Mouse (Mus musculus) heart, postnatal 4 days (tissue): ENCODE data around the gene Pmis2. TPM values are rescaled to one million over a fixed set of nuclear protein-coding genes. Genes with fewer than 3 reads are reported as not detected.
A peak's percentile ranks its signal among the peaks of the same experiment; 100 is the strongest.

Experiments used
- DNase-seq: peaks from one replicate; pipeline ENCODE4 v3.0.0; 2021
- total RNA-seq, 2 experiments: library from RNA; stranded (reverse); gene quantifications; 2 replicates each; pipeline ENCODE4 v1.2.3; 2021

The Pmis2 gene
- not detected for total RNA-seq

DNA sequence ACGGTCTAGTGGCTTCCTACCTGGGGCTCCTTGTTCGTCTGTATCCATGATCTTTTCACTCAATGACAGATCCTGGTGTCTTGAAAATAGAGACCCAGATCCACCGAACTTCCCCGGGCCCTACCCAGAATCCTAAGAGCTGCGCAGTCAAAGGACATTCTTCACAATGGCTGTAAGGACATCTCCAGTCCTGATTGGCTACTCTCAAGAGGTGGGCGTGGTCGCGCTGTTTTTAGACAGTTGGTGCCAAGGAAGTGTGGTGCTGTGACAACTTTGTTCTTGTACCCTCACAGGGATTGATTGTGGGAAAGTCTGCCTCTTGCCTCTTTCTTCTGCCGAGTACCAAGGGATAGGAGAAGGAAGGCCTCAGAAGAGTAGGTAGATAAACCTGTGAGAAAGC is at the start of gene Pmis2:
Gene Pmis2, minus strand, starts transcription at position 126 of the 400 bp plus-strand sequence.
- no peak for DNase-seq

DNA sequence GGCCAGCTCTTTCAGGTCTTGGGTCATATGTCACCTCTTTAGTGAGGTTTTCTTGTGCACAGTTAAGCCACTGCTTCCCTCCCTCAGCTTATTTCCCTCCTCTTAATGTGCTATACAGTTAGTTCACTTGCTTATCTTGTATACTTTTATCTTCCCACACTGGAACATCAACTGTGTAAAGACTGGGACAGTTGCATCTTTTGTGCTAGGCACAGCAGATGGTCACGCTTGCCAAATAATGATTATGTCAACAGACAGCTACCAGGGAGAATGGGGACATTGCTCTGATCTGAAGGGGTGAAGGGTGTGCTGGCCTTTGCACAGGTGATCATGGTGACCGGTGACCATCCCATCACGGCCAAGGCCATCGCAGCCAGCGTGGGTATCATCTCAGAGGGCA is 48.3 kb upstream of the Pmis2 start:
- no peak for DNase-seq

DNA sequence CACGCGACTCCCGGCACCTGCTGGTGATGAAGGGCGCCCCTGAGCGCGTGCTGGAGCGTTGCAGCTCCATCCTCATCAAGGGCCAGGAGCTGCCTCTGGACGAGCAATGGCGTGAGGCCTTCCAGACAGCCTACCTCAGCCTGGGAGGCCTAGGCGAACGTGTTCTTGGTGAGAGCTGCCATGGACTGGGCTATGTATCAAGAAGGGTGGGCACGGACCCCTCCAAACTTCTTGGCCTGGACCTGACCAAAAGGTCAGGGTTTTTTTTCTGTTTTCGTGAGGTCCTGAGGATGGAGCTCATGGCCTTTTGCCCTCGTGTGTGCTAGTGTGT is 46.3 kb upstream of the Pmis2 start:
- DNase-seq: no peak

DNA sequence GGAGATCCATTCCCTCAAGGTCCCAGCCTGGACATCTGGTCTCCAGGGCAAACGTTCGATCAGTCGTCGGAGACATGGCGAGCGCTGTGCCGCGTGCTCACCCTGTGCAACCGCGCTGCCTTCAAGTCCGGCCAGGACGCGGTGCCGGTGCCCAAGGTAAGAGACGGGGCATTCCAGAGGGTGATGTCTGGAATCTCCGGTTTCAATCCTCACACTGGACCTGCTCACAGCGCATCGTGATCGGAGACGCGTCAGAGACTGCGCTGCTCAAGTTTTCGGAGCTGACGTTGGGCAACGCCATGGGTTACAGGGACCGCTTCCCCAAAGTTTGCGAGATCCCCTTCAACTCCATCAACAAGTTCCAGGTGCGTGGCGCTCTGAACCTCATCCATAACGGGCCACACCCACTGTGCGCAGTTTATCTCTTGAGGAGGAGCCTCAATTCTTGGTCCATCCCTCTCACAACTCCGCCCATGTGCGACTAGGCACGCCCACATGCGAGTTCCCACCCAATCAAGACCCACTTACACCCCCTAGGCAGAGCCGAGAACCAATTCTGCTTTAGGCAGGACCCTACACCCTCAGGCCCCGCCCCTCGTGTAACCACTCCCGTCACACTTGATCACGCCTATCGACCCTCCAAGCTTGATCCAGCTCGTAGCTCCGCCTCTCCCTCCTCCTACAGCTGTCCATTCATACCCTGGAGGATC is 45.8 kb upstream of the Pmis2 start:
- DNase-seq: peak; percentile 61

DNA sequence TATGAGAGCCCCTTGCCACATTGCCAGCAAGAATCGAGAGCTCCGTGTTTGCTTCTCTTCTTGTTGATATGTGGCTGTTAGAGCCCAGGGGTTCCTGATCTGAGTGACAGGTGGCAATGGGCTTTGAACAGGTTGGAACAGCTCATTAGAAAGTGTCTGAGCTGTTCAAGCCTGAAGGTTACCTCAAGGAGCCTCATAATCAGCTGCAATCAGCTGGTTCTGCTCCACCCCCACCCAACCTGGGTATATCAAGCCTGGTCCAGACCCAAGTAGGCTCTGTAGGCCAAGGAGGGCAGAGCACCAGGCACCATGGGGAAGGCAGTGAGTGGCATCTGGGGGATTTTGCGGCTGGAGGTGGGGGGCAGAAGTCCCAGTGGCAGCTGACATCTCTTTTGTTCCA is 40.5 kb upstream of the Pmis2 start, which contains the start of gene Atp4a:
Gene Atp4a, plus strand, starts transcription at position 268 of the 400 bp plus-strand sequence.
- no peak for DNase-seq

DNA sequence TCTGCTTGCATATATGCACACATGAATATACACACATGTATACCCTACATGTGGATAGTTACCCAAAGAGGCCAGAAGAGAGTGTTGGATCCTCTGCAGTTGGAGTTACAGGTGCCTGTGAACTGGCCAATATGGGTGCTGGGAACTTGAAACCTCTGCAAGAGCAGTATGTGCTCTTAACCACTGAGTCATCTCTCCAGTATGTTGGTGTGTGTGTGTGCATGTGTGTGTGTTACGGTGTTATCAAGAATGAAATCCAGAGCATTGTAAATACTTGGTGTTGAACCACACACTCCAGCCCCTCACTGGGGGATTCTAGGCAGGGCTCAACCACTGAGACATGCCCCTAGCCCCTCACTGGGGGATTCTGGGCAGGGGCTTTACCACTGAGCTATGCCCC is 36.0 kb upstream of the Pmis2 start:
- no peak for DNase-seq

DNA sequence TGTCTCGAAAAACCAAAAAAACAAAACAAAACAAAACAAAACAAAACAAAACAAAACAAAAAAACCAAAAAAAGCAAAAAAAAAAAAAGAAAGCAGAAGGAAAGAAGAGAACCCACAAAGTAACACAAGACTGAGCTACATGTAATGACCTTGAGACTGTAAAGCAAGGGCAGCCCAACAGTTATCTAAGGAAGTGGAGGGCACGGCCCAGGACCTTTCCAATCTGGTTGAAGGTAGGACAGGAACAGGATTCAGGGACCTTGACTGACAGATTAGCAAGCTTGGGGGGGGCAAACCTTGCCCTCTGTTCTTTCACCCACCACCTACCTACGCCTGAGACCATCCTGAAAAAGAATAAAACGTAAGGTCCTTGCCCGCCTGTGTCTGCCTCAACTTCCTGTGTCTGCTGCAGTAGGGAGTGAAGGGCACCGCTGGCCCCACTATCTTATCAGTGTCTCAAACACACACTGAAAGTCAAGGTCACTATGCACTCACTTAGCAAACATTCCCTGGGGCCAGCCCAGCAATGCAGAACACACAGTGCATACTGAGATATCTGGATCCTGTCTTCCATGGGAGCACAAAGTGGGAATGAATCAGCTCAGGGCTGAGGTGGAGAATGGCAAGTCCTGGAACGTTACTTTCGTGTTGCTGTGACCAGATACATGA is 34.9 kb upstream of the Pmis2 start:
- peak; percentile 35 for DNase-seq

DNA sequence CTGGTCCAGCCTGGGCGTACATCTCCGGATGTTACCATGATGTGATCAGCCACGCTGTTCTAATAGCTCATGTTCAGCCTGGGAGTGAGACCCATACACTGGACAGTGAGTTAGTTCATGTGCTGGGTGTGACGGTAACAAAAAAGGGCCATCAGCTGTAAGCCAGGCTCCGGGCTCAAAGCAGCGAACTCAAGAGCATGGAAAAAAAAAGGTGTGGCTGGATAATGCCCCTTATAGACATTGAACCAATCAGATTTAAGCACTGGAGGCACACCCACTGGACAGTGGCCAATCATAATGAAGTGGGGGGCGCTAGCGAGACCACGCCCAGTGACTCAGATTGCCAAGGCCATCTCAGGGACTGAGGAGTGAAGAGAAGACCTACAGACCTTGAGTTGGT is 27.2 kb upstream of the Pmis2 start, which contains the start of gene 2200002J24Rik:
Gene 2200002J24Rik, plus strand, starts transcription at position 338 of the 400 bp plus-strand sequence.
- DNase-seq: peak; percentile 27

DNA sequence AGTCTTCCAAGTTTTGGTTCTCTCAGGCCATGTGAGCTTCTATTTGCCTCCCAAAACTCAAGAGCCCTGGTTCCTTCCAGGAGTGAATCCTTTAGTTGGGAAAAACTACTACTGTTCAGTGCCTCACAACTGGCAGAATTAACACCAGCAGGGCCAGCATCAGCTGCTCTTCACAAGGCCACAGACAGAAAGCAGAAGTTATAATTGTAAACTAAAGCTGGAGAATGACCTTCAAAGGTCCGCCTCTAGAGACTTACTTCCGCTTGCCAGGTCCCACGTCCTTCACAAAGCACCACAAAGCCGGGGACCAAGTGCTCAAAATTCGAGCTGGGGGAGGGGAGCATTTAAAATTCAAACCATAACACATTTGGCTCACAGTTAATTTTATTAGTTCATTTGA is 26.7 kb upstream of the Pmis2 start:
- no peak for DNase-seq

DNA sequence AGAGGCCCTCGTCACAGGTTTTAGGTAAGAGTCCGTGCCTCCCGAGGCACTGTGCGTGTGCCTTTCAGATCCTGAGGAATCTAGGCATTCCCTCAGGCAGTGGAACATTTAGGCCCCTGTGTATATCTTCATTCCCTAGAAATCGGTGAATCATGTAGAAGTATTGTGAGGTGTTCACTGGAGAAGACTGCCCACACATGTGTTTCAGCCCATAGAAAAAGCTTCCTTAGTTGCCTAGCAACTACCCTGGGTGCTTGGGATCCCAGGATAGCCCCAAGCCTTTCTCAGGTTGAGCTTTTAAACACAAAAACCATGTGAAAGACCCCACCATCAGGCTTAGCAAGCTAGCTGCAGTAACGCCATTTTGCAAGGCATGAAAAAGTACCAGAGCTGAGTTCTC is 16.9 kb upstream of the Pmis2 start:
- DNase-seq: no peak

DNA sequence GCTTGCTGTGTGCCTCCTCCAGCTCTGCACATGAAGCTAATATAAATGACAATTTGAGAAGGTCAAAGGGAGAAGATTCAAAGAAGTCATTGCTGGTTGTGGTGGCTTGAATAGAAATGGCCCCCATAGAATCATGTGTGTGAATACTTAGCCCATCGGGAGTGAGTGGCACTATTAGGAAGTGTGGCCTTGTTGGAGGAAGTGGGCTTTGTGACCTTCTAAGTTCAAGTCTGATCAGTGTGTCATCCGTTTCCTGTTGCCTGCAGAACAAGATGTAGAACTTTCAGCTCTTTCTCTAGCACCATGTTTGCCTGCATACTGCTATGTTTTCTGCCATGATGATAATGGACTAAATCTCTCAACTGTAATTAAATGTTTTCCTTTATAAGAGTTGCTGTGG is 12.0 kb upstream of the Pmis2 start:
- no peak for DNase-seq

DNA sequence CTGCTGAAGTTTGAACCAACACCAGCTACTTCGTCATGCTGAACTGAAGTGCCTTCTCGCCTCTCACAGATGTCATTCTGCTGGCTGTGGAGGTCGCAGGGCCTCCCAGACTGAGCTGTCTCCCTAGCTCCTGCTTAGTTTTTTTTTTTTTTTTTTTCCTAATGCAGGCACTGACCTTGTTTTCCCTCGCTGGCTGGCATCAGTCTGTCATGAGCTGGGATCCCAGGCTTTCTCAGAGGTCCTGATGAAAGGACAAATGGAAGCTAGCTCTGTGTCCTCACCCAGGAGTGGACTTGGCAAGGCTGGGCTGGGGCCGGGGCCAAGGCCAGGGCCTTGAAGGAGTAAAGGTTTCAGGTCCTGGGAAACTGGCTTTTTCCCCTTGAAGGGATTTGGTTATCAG is 10.5 kb upstream of the Pmis2 start:
- peak; percentile 38 for DNase-seq

DNA sequence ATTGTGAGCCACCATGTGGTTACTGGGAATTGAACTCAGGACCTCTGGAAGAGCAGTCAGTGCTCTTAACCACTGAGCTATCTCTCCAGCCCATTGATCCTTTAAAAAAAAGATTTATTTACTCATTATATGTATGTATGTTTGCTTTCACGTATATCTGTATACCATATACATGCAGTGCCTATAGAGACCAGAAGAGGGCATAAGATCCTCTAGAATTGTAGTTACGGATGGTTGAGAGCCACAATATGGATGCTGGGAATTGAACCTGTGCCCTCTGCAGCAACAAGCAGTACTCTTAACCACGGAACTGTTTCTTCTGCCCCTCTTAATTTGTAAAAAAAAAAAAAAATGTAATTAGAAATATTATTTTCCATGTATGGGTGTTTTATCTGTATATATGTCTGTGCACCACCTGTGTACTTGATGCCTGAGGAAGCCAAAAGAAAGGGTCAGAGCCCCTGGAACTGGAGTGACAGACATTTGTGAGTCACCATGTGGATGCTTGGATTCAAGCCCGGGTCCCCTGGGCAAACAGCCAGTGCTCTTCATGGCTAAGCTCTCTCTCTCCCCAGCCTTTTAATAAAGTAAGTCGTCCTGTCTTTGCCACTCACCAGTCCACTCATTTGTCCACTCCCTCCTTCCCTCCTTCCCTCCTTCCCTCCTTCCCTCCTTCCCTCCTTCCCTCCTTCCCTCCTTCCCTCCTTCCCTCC is 7.0 kb upstream of the Pmis2 start:
- DNase-seq: peak; percentile 88

DNA sequence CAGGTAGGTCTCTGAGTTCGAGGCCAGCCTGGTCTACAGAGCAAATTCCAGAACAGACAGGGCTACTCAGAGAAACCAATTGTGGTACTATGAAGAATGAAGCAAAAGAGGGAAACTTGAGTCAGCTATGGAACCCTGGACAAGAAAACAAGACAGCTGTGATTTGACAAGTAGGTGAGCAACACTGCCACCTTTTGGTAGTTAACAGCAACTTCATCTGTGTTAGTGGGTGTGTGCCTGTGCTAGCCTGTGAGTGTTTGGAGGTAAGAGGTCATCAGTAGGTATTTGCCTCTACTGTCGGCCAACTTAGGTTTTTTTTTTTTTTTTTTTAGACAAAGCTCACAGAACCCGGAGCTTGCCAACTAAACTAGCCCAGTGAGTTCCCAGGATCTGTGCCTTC is 2.2 kb downstream of the Pmis2 start:
- no peak for DNase-seq

DNA sequence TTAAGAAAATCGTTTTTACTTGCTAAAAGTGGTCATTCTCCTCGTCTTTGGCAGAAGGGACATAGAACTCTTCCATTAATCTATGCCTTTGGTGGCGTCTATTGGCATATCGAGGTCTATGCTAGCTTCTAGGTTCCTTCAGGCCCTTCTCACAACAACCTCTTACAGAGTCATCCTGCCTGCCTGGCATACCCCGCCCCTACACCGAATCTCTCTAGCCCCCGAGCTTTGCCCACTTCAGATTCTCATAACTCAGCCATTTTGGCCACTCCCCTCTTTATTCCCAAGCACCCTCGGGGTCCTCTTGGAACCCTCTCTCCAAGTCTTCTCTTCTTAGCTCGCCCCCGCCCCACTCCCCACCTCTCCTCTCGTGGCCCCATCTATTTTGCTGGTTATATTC is 6.1 kb downstream of the Pmis2 start:
- DNase-seq: no peak

DNA sequence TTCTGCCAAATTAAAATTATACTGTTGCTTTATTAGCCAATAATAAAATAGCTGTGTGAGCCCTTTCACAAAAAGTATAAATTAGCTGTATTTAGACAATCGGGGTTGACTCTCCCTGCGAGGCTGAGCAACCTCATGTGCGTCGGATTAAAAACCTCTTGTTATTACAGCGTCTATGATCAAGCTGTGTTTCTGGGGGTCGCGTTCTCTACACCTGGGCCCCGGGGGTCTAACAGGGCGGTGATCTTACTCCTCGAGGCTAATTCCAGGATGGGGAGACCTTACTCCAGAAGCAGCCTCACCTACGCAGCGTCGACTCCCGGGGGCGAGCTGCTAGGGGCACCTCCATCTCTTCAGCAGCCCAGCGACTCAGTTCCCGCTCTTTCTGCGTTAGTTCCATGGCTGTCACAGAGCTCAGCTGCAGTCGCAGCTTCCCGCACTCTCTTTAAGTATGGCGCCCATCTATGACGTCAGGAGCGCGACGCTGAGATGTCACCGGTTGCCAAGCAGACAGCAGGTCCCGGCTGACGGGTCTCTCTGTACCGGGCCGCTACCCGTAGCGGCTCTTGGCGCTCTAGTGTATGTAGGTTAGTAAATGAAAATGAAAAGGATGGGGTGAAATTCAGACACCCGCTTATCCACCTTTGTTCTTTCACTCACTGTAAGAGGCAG is 6.7 kb downstream of the Pmis2 start, which contains the start of gene Haus5:
Gene Haus5, minus strand, starts transcription at position 466 of the 672 bp plus-strand sequence.
- DNase-seq: peak; percentile 93

DNA sequence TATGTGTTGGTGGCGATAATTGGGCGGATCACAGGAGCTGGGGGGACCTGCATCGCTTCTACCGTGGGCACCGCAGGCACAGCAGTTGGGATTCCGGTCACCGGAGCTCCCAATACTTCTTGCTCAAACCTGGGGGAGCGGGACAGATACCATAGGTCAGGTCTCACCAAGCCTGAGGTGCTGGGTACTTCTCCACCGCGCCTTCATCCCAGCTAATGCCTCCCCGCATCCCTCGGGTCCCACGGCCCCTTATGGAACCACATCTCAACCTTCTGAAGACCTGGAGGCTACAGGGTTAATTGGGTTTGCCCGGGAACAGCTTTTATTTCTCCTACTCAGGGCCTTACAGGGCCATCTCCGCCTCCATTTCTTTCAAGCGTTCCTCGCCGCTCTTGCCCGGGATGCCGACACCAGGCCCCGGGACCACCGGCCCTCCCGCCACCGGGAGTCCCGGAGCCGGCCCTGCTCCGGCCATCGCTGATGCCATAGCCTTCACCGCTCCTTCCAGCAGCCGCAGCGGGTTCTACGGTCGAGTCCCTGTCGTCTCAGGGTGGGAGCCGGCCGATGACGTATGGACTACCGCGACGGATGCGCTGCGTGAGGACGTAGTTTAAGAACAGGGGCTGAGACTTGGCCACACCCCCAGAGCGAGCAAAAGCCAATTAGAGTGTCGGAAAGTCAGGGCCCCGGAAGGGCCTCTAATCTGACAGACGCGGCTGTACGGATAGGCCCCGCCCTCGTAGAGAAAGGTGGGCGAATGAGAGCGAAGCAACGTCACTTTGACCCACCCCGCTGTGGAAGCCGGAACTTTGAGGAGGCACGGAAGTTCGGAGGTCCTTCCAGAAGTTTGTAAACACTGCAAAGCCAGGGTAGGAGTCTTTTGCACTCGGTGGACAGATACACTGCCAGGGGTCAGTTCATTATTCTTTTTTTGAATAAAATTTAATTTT is 21.5 kb downstream of the Pmis2 start, which contains the start of gene Rbm42:
Gene Rbm42, minus strand, starts transcription at position 727 of the 950 bp plus-strand sequence.
- peak; percentile 98 for DNase-seq

DNA sequence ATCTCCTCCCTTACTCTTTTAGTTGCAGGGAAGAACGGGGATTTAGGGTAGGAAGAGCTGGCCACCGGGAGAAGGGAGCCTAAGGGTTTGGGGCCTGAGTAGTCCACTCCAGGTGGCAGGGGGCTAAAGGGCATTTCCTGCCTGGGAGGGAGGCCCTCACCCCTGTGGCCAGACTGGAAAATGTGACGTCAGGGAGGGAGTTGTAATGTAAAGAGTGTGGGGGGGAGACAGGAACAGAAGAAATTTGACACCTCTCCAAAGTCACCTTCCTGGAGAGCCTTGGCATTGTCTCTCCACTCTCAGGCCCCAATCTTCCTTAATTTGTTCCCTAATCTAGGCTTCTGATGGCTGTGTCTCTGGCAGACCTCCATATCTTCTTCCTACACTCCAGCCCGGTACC is 32.3 kb downstream of the Pmis2 start:
- DNase-seq: no peak

DNA sequence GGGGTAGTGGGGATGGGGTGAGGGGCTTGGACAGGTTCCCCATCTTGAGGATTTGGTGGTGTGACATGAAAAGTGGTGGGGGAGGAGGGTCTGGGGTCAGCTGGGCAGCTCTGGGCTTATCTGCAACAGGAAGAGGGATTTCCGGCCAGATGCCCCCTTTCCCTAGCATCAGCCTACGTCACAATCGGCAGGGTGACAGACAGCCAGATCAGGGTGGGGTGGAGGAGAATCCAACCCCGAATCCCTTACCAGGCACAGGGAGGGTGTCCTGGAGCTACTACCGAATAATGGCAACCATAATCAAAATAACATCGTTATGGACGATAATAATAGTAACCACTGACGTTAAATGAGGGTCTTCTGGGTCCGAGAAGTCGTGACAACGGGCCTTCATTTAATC is 35.0 kb downstream of the Pmis2 start:
- DNase-seq: no peak

DNA sequence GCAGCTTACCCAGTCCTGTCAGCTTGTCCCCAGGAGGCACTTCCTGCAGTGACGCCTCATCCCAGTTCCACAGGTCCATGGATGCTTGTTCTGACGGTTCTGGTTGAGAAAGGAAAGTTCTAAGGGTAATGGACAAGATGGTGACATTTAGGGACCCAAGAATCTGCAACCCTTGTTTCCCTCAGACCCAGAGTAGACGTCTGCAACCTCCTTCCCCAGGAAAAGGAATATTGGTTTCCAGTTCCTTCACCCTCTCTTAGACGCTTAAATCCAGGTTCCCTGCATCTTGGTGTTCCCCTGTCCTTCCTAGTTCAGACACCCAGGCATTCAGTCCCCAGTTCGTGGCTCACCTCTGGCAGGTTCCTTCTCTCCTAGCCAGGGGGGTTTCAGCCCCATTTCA is 35.7 kb downstream of the Pmis2 start, which contains the start of gene Etv2:
Gene Etv2, minus strand, starts transcription at position 101 of the 400 bp plus-strand sequence.
- no peak for DNase-seq

DNA sequence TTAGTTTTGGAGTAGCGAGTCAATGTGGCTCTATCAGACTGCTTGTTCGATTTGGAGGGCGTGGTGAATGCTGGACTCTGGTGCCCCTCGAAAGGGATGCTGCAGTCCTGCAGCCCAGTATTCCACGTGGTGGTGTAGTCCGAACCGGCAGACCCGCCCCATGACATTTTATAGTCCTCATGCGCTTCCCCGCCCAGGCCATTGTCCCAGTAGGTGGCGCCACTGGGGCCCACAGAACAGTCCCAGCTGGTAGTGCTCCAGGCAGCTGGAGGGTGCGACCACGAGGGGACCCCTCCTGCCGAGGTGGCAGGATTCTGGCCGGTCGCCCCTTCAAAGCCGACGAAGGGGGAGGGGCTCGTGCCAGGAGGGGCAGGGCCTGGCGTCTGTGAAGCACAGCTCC is 36.8 kb downstream of the Pmis2 start:
- DNase-seq: peak; percentile 73
